Mouse (Mus musculus): Measurements from ENCODE around the gene Armc7. TPM values are rescaled to one million over a fixed set of nuclear protein-coding genes. Genes with fewer than 3 reads are reported as not detected.
A peak's percentile ranks its signal among the peaks of the same experiment; 100 is the strongest.

Armc7 gene
- total and polyA plus RNA-seq, 3 experiments: 7.5 to 12.5 (median 8.7) TPM

GRCm38 (mm10) chr11:115473626-115474275, 1.7 kb upstream of the Armc7 start (continued):
- TF ChIP-seq CHD2 (IDR thresholded peaks at IDR 0.05; ENCODE audit: low read length) (peak; percentile 45; the same call in 1 of the 2 replicates), ETS1 (conservative IDR thresholded peaks at IDR 0.05; ENCODE audit: low read depth, low read length) (no peak), E2F4 (IDR thresholded peaks at IDR 0.05; ENCODE audit: insufficient replicate concordance, low read depth, low read length) (peak; percentile 70; the same call in 1 of the 2 replicates), USF2 (conservative IDR thresholded peaks at IDR 0.05; ENCODE audit: low read depth, low read length) (no peak), RCOR1 (conservative IDR thresholded peaks at IDR 0.05; ENCODE audit: low read depth, low read length) (no peak; the same call in 1 of the 2 replicates), SMC3 (IDR thresholded peaks at IDR 0.05; ENCODE audit: low read depth, low read length) (peak; percentile 93), MEF2A (IDR thresholded peaks at IDR 0.05; ENCODE audit: borderline replicate concordance, low read depth, low read length) (peak; percentile 62; the same call in 1 of the 2 replicates), TBP (conservative IDR thresholded peaks at IDR 0.05; ENCODE audit: low read depth, low read length) (peak; percentile 72; the same call in 1 of the 2 replicates), ZC3H11A (IDR thresholded peaks at IDR 0.05; ENCODE audit: low read depth, low read length) (peak; percentile 62), NRF1 (IDR thresholded peaks at IDR 0.05; ENCODE audit: low read depth, low read length) (peak; percentile 49; the same call in 1 of the 2 replicates), CHD1 (IDR thresholded peaks at IDR 0.05; ENCODE audit: low read depth, low read length) (0 out of 2 replicates have a peak, but pooled peaks have one; percentile 39), KAT2A (IDR thresholded peaks at IDR 0.05; ENCODE audit: insufficient replicate concordance, low read length) (0 out of 2 replicates have a peak, but pooled peaks have one; percentile 33), ELF1 (IDR thresholded peaks at IDR 0.05; ENCODE audit: low read depth, low read length) (peak; percentile 67), JUND (conservative IDR thresholded peaks at IDR 0.05; ENCODE audit: low read depth, low read length) (0 out of 2 replicates have a peak, but pooled peaks have one; percentile 28)

- H3K4me1 ChIP-seq (ENCODE audit: control insufficient read depth in 1 of 2, insufficient read depth in 2 of 2): peaks cover 10 to 53% of the 10 kb centered on the region in 2 experiments
- peak overlapping the region; percentile 68 for H3K9ac ChIP-seq (ENCODE audit: insufficient read depth, low read depth)
- H3K4me3 ChIP-seq (replicated peaks in 1 of 3; ENCODE audit: low read depth in 2 of 3, low read length in 2 of 3, poor library complexity in 1 of 3): peak overlapping the region; percentile 80 to 93 (median 84)
- in situ Hi-C loops (cut with MboI; ENCODE audit: low pct_ligation_motif_present, low pct_unique_long_range_greater_than_20kb, low sequenced_read_pairs): loop anchor here (10.0 kb wide), 2 partner anchors 61 to 261 kb away; partner anchors contain the start of gene Atp5h
- H3K4me2 ChIP-seq (ENCODE audit: insufficient read depth, low read depth, poor library complexity, severe bottlenecking): peak overlapping the region; percentile 91
- H3K27me3 ChIP-seq (replicated peaks): no peaks in the 10 kb centered on the region
- H3K9me3 ChIP-seq (replicated peaks; ENCODE audit: low read length): no peaks in the 10 kb centered on the region
- TF ChIP-seq EP300 (IDR thresholded peaks at IDR 0.05; ENCODE audit: low read length) (no peak), SIN3A (IDR thresholded peaks at IDR 0.05; ENCODE audit: low read length) (peak; percentile 57)
- peak; percentile 22 for DNase-seq (ENCODE audit: extremely low read depth)
- peaks cover 10 to 20% of the 10 kb centered on the region in 2 experiments for H3K36me3 ChIP-seq (replicated peaks in 1 of 2; ENCODE audit: control insufficient read depth in 1 of 2, insufficient read depth in 1 of 2, low read length in 1 of 2)
- dilution Hi-C loops (cut with MboI; ENCODE audit: extremely low pct_ligation_motif_present, extremely low pct_unique_long_range_greater_than_20kb, low sequenced_read_pairs): no loop called here
- H3K27ac ChIP-seq (ENCODE audit: insufficient read depth, low read depth): peak overlapping the region; percentile 26
- peaks cover 32% of the 10 kb centered on the region for H3K79me2 ChIP-seq (replicated peaks; ENCODE audit: control insufficient read depth, extremely low read depth, insufficient read depth, poor library complexity, severe bottlenecking)
Observed at GRCm38 (mm10) chr11:115475758-115476237, 331 bp downstream of the Armc7 start.
